Mouse (Mus musculus) lung, embryonic 16.5 days (tissue): Measurements from ENCODE around the gene Slc9a7. TPM values are rescaled to one million over a fixed set of nuclear protein-coding genes. Genes with fewer than 3 reads are reported as not detected.

Source experiments
- ATAC-seq: fragments of 200-750 bp; cut with Nextera tagmentation; 2 replicates; pipeline ENCODE4 v1.8.0; 2017; ENCODE audit warnings: low read depth, mild to moderate bottlenecking, moderate library complexity
- H3K27ac ChIP-seq: fragments of 300-500 bp; sonication (generic); 2 replicates; pipeline ENCODE4 v1.5.1; 2014; ENCODE audit warnings: mild to moderate bottlenecking, control low read depth, low read length
- H3K27me3 ChIP-seq: fragments of 300-500 bp; sonication (generic); 2 replicates; pipeline ENCODE4 v1.6.1; 2014; ENCODE audit warnings: low read depth, low read length, mixed read lengths; ENCODE audit not compliant: control insufficient read depth, insufficient read depth
- H3K36me3 ChIP-seq: fragments of 300-500 bp; sonication (generic); 2 replicates; pipeline ENCODE4 v1.6.1; 2014; ENCODE audit warnings: low read length; ENCODE audit not compliant: control insufficient read depth, insufficient read depth
- H3K4me1 ChIP-seq: fragments of 300-500 bp; sonication (generic); replicated peaks from 2 replicates; pipeline ENCODE4 v1.6.1; 2014; ENCODE audit warnings: low read length, mixed read lengths; ENCODE audit not compliant: control insufficient read depth, insufficient read depth
- H3K4me2 ChIP-seq: fragments of 300-500 bp; sonication (generic); 2 replicates; pipeline ENCODE4 v1.6.1; 2014; ENCODE audit warnings: low read depth, low read length, control low read depth
- H3K4me3 ChIP-seq: fragments of 300-500 bp; sonication (generic); 2 replicates; pipeline ENCODE4 v1.5.1; 2014; ENCODE audit warnings: mild to moderate bottlenecking, low read length, control low read depth
- H3K9ac ChIP-seq: fragments of 300-500 bp; sonication (generic); 2 replicates; pipeline ENCODE4 v1.6.1; 2014; ENCODE audit warnings: low read length, control low read depth
- H3K9me3 ChIP-seq: fragments of 300-500 bp; sonication (generic); 2 replicates; pipeline ENCODE4 v1.6.1; 2016; ENCODE audit warnings: low read length; ENCODE audit not compliant: control insufficient read depth
- WGBS: fragments of 180-500 bp; shearing (Covaris S2); extraction: QIAGEN DNeasy Blood & Tissue Kit; methylation state at CpG from one replicate; pipeline ENCODE4 v1.1.7; 2014; 5-methylcytosine and 5-hydroxymethylcytosine counted together
- polyA plus RNA-seq: library from polyadenylated mRNA; unstranded; fragments of >200 nt; fragmentation: Nextera tagmentation; extraction: Ambion mirVana; gene quantifications from 2 replicates; pipeline ENCODE4 v1.2.1, GENCODE M21; 2015

Slc9a7 gene
- polyA plus RNA-seq = 1.1 and 1.2 TPM in 2 replicates

DNA sequence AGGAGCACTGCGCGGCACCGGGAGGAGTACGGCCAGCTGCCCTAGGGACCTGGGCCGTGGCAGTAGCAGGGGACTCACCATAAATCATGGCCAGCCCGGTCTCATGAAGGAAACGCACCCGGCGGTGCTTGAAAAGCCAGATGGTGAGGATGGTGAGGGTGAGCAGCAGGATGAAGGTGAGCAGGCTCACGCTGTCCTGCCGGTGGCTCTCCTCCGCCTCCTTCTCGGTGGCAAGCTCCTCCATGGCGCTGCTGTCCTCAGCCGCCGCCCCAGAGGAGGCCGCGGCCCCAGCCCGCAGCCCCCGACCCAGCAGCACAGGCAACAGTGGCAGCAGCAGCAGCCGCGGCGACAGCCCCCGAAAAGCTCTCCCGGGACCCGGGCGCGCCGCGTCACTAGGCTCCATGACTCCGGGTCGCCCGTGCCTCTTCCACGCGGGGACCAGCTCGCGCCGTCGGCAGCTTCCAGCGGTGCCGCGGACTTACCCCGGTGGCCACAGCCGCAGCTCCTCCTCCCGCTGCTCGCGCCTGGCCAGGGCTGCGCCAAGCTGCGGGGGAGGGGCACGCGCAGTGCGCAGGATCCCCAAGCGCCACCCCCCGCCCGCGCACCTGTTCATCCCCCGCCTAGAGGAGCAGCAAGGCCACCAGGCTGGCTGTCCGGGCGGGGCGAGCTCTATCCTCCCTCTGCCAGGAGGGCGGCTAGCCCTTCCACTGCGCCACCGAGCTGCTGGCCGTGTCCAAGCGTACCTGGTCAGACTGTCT, at the start of gene Slc9a7:
Gene Slc9a7, minus strand, starts transcription at position 526 of the 758 bp plus-strand sequence.
- 9% methylated on average over 32 of the region's 65 CpGs for WGBS

GRCm38 (mm10) chrX:20335722-20336121, 44.1 kb upstream of the Slc9a7 start:
- Histone ChIP-seq H3K4me2 (no peak overlapping the region), H3K9me3 (no peaks in the 10 kb centered on the region), H3K4me3 (no peak overlapping the region), H3K9ac (no peak overlapping the region), H3K36me3 (no peaks in the 10 kb centered on the region), H3K27me3 (no peaks in the 10 kb centered on the region), H3K27ac (no peak overlapping the region), H3K4me1 (no peaks in the 10 kb centered on the region)
- ATAC-seq = no peak
- WGBS = 11% methylated on average over 2 of the region's 2 CpGs

More for the DNA sequence above, at the start of gene Slc9a7:
- Histone ChIP-seq H3K36me3 (no peaks in the 10 kb centered on the region), H3K4me2 (peak within 1 kb of the TSS; percentile 79), H3K4me3 (peak within 1 kb of the TSS; percentile 63), H3K9me3 (no peaks in the 10 kb centered on the region), H3K27ac (no peak within 1 kb of the TSS), H3K9ac (peak within 1 kb of the TSS; percentile 59), H3K4me1 (no peaks in the 10 kb centered on the region), H3K27me3 (no peaks in the 10 kb centered on the region)
- ATAC-seq = peak; percentile 90

DNA sequence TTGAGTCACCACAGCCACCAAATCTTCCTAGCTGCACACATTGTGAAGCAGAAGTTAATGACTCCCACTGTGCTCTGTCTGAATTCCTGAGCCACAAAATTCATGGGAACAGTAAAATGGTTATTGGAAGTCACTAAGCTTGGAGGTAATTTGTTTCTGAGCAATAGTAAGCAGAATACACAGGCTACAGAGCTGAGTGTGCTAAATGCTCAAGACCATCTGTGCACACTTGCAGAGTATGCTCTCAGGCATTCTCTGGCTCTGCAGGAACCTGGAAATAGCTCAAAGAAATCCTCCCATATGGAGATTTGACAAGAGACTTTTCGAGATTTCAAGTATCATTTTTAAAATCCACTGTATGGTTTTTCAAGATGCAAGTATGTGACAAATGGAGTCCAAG, 41.1 kb upstream of the Slc9a7 start:
- H3K9me3 ChIP-seq = no peaks in the 10 kb centered on the region
- no peaks in the 10 kb centered on the region for H3K27me3 ChIP-seq
- H3K36me3 ChIP-seq = no peaks in the 10 kb centered on the region
- no peak for ATAC-seq
- no peak overlapping the region for H3K4me2 ChIP-seq
- no peaks in the 10 kb centered on the region for H3K4me1 ChIP-seq
- no peak overlapping the region for H3K4me3 ChIP-seq
- H3K9ac ChIP-seq = no peak overlapping the region
- H3K27ac ChIP-seq = no peak overlapping the region
- 38% methylated on average over 1 of the region's 1 CpGs for WGBS

DNA sequence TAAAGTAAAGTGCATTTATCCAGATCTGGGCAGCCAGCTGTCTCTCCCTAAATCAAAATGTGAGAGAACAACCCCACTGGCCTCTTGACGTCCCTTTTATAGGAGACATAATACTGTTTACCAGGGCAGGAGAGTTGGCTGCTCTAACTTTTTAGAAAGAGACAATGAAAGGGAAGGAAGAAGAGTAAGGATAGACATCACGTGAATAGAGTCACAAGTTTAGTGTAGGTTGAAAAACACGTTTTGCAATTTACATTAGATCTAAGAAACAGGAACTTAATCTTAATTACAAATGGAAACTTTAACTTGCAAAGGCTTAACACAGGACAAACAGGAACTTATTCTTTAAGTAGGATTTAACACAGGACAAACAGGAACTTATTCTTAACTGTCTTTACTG, 15.6 kb upstream of the Slc9a7 start:
- Histone ChIP-seq H3K9me3 (no peaks in the 10 kb centered on the region), H3K27ac (no peak overlapping the region), H3K36me3 (no peaks in the 10 kb centered on the region), H3K9ac (no peak overlapping the region), H3K4me2 (no peak overlapping the region), H3K4me3 (no peak overlapping the region), H3K4me1 (no peaks in the 10 kb centered on the region), H3K27me3 (no peaks in the 10 kb centered on the region)
- no peak for ATAC-seq
- 33% methylated on average over 3 of the region's 3 CpGs for WGBS

DNA sequence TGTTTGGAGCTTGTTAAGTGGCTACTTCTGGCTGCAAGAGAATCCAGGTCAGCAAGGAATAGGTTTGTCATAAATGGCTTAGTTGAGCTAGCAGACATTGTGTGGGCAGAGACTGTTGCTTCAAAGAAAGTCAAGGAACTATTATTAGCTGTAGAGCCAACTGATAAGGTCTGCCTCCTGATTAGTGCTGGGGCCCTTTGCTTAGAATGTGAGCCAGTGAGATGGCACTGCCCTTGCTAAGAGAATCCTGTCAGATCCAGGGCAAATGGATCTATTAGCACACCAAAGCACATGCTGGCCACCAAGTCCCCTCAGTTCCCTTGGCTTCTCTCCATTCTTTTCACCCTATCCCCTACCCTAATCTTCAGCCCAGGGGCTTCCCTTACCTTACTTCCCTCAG, 14.3 kb upstream of the Slc9a7 start:
- Histone ChIP-seq H3K27me3 (no peaks in the 10 kb centered on the region), H3K27ac (no peak overlapping the region)

DNA sequence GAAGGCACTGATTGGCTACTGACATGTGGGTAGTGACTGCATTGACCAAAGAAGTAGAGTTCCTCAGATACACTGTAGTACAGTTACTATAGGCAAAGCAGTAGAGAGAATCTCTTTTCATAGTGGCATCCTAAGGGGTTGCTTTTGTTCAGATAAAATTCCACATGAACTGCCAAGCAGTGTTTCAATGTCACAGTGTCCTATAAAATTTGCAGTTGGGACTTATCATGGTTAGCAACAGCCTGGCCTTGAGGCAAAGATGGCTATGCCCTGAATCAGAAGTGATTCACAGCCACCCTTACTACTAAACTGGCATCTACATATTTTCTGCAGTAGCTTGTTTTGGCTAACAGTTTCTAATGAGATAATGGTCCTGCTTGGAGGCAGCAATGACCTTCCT, 11.7 kb upstream of the Slc9a7 start:
- Histone ChIP-seq H3K4me1 (no peaks in the 10 kb centered on the region), H3K9ac (no peak overlapping the region), H3K27ac (no peak overlapping the region), H3K9me3 (no peaks in the 10 kb centered on the region), H3K4me2 (no peak overlapping the region), H3K27me3 (no peaks in the 10 kb centered on the region), H3K36me3 (no peaks in the 10 kb centered on the region), H3K4me3 (no peak overlapping the region)
- no peak for ATAC-seq

More for the DNA sequence above, 14.3 kb upstream of the Slc9a7 start:
- Histone ChIP-seq H3K9ac (no peak overlapping the region), H3K4me3 (no peak overlapping the region), H3K36me3 (no peaks in the 10 kb centered on the region), H3K4me1 (no peaks in the 10 kb centered on the region), H3K9me3 (no peaks in the 10 kb centered on the region), H3K4me2 (no peak overlapping the region)
- no peak for ATAC-seq

GRCm38 (mm10) chrX:20292040-20292417, 422 bp upstream of the Slc9a7 start:
- Histone ChIP-seq H3K4me3 (peak overlapping the region; percentile 63), H3K36me3 (no peaks in the 10 kb centered on the region), H3K27me3 (no peaks in the 10 kb centered on the region), H3K4me2 (peak overlapping the region; percentile 79), H3K27ac (no peak overlapping the region), H3K4me1 (no peaks in the 10 kb centered on the region), H3K9ac (no peak overlapping the region; the same call in 1 of the 2 replicates), H3K9me3 (no peaks in the 10 kb centered on the region)
- 23% methylated on average over 11 of the region's 11 CpGs for WGBS
- no peak; the same call in 1 of the 2 replicates for ATAC-seq

- Histone ChIP-seq H3K4me3 (peak overlapping the region; percentile 63), H3K27me3 (no peaks in the 10 kb centered on the region), H3K36me3 (no peaks in the 10 kb centered on the region), H3K27ac (no peak overlapping the region), H3K4me2 (peak overlapping the region; percentile 79), H3K9me3 (no peaks in the 10 kb centered on the region), H3K9ac (no peak overlapping the region), H3K4me1 (no peaks in the 10 kb centered on the region)
- ATAC-seq = no peak
- WGBS = 26% methylated on average over 5 of the region's 5 CpGs
Observed at GRCm38 (mm10) chrX:20290715-20291114, 892 bp downstream of the Slc9a7 start.

- no peaks in the 10 kb centered on the region for H3K27me3 ChIP-seq
- no peak overlapping the region for H3K4me2 ChIP-seq
- H3K9ac ChIP-seq = no peak overlapping the region
- H3K36me3 ChIP-seq = no peaks in the 10 kb centered on the region
- no peaks in the 10 kb centered on the region for H3K9me3 ChIP-seq
- no peak overlapping the region for H3K4me3 ChIP-seq
- H3K27ac ChIP-seq = no peak overlapping the region
- H3K4me1 ChIP-seq = no peaks in the 10 kb centered on the region
- WGBS = 72% methylated on average over 3 of the region's 3 CpGs
- no peak for ATAC-seq
Observed at GRCm38 (mm10) chrX:20288674-20289073, 2.9 kb downstream of the Slc9a7 start.
